Mouse (Mus musculus) megakaryocyte-erythroid progenitor cell, adult 5-6 weeks (primary cell): ENCODE results near the gene Iqsec1. TPM values are rescaled to one million over a fixed set of nuclear protein-coding genes. Genes with fewer than 3 reads are reported as not detected.
"Not testable (repeated sequence)": the region's sequence is repeated elsewhere in the genome, so short reads cannot be mapped to it uniquely, and the experiment has no call there.

Experiments used
- ATAC-seq: replicated peaks from 2 replicates; pipeline ENCODE4 v1.8.0; 2016; ENCODE audit warnings: mild to moderate bottlenecking, inconsistent platforms; ENCODE audit not compliant: severe bottlenecking, poor library complexity, low FRiP score, low TSS enrichment
- total RNA-seq, 2 experiments: library from RNA; stranded (forward) in 1 of 2; stranded (reverse) in 1 of 2; fragments of 200-1000, 215-1000 nt in 1 of 2; fragments of >200 nt in 1 of 2; fragmentation: Nextera tagmentation in 1 of 2; gene quantifications; 2 replicates each; pipeline ENCODE4 v1.2.3; 2014 to 2017

Iqsec1 gene
- total RNA-seq, 2 experiments from 2014 or later: 15.0 to 32.1 TPM

DNA sequence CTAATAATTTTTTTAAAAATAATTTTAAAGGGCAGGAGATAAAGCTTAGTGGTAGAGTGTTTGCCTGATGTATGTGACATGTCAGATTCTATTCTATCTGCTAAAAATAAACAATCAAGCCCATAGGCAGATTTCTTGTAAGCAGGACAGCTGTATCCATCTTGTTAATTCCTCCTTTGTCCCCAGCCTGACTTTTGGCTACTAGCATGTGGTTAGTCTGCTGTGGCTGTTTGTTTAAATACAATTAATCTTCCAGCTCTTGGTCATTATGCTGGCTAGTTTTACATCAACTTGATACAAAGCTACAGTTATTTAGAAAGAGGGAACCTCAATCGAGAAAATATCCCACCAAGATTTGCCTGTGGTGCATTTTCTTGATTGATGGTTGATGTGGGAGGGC lies 337.9 kb downstream of the Iqsec1 start:
- no peak for ATAC-seq

DNA sequence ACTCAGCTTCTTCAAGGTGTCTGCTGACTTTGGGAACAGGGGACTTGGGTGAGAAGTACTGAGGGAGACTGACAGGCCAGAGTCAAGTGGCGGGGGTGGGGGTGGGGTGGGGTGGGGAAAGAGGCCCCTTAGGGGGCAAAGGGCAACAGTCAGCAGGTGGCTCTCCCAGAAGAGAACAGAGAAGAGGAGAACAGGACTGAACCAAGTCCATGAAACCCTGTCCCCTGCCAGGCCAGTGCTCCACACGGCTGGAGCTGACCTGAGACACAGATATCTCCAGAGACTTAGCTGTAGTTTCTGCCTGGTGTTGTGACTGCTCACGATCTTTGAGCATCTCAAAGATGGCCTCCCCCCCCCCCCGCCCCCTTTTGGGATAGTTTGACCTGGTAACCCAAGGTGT lies 339.2 kb downstream of the Iqsec1 start:
- ATAC-seq: no peak

DNA sequence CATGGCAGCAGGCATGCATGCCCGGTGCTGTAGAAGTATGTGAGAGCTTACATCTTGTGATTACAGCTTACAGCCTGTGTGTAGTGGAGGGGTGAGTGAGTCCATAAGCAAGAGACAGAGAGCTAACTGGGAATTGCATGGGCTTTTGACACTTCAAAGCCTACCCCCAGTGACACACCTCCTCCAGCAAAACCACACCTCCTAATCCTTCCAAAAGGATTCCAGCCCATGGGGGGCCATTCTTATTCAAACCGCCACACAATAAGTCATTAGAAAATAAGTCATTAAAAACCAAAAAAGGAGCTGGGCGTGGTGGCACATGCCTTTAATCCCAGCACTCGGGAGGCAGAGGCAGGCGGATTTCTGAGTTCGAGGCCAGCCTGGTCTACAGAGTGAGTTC lies 340.1 kb downstream of the Iqsec1 start:
- ATAC-seq: no peak

DNA sequence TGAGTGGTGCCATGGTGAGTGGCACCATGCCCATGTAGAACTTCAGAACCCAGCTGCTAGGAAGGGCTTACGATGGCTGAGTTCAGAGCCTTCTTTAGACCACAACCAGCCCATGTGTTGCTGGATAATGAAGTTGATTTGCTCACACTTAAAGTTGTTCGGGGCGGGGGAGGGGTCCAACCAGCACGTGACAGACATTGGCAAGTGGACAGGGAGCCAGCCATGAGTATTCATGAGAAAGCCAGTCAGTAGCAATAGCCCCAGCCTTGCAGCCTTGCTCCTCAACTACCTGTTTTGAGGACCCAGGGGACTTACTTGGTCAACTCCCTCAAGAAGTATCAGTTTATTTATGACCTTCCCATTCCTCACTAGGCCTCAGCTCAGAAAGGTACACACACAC lies 343.5 kb downstream of the Iqsec1 start:
- no peak for ATAC-seq

DNA sequence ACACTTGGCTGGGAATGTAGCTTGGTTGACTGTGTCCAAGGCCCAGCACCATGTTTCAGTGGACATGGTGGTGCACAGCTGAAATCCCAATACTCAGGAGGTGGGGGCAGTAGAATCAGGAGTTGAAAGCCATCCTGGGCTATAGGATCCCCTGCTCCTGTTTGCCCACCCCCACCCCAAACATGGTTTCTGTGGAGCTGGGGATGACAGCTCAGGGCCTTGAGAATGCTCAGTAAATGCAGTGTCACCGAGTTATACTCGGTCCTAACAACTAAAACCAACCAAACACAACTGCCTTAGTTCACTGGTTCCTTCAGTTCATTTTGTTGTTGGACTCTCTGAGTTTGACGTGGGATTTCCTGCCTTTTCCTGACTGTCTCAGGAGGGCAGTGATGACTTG lies 345.4 kb downstream of the Iqsec1 start:
- ATAC-seq: no peak

DNA sequence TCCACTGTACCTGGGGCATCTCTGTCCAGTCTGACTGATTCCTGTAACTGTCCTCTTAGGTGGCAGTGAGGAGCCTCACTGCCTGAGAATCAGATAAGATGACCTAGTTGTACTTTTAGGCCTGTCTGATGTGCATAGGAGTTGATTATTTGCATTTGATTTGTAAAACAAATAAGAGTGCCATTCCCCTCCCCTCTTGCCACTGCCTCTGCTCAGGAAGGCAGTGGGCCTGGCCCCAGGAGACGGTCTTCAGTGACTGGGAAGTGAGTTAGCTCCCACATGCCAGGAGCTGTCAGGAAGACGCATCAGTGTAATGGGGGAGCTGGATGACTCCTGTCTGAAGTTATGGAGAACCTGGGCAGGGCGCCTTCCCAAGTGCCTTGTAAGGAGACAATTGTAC lies 352.9 kb downstream of the Iqsec1 start:
- no peak for ATAC-seq

DNA sequence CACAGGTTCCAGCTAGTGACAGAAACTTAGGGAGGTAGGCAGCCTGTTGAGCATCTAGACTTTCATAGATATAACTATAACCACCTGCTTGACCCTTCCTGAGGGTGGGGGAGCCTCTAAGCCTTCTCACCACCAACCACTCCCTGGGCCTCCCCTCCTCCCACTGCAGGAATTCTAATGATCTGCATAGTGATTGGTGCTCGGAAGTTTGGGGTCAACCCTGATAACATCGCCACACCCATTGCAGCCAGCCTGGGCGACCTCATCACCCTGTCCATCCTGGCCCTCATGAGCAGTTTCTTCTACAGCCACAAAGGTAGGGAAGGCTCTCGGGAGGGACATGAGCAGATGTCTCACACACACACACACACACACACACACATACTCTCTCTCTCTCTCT lies 353.4 kb downstream of the Iqsec1 start:
- no peak for ATAC-seq

DNA sequence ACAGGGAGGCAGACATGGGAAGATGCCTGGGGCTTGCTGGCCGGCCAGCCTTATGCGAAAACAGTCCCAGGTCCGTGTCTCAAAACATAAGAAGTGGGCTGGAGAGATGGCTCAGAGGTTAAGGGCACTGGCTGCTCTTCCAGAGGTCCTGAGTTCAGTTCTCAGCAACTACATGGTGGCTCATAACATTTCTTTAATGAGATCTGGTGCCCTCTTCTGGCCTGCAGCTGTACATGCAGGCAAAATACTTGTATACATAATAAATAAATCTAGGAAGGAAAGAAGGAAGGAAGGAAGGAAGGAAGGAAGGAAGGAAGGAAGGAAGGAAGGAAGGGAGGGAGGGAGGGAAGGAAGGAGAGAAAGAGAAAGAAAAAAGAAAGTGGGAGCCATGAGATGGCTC lies 356.0 kb downstream of the Iqsec1 start:
- not testable (repeated sequence) for ATAC-seq

DNA sequence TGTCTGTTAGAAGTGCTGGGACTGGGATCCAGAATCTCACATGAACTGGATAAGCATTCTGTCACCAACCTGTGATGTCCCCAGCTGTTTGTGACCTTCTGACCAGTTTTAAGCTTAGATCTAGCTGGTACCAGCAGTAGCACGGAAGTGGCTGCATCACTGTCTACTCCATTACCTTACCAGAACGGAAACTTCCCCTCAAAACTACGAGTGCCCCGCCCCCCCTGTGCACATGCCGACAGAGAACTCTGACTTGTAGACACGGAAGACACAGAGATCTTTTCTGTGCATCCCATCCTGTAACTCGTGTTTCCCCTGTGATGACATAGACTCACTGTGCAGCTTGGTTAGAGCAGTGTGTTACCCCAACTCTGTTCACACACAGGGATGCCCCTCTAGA lies 358.1 kb downstream of the Iqsec1 start:
- no peak for ATAC-seq

DNA sequence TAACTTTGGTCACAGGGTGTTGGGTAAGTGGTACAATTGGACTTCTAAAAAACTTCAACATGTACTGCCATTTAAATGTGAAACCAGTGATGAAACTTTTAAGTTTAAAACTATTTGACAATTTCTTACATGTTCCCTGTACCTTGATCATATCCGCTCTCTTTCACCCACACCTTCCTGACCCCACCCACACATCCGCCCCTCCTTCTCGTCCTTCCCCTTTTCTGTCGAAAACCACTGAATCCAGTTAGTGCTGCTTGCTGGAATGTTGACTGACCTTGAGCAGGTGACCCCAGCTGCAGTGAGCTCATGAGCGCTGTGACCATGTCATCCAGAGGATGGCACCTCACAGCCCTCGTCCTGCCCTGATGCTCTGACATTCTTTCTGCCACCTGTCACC lies 359.0 kb downstream of the Iqsec1 start:
- no peak for ATAC-seq

DNA sequence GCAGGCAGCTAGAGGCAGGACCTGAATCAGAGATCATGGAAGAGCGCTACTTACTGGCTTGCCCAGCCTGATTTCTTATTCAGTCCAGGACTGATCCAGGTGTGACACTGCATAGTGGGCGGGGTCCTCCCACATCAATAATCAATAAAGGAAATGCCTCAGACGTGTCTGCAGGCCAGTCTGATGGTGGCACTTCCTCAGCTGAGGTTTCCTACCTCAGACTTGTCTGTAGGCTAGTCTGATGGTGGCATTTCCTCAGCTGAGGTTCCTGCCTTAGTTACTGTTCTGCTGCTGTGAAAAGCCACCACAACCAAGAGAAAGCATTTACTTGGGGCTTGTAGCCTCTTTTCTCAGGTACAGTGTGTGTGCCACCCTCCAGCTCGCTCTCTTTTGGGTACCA lies 360.9 kb downstream of the Iqsec1 start:
- ATAC-seq: no peak

DNA sequence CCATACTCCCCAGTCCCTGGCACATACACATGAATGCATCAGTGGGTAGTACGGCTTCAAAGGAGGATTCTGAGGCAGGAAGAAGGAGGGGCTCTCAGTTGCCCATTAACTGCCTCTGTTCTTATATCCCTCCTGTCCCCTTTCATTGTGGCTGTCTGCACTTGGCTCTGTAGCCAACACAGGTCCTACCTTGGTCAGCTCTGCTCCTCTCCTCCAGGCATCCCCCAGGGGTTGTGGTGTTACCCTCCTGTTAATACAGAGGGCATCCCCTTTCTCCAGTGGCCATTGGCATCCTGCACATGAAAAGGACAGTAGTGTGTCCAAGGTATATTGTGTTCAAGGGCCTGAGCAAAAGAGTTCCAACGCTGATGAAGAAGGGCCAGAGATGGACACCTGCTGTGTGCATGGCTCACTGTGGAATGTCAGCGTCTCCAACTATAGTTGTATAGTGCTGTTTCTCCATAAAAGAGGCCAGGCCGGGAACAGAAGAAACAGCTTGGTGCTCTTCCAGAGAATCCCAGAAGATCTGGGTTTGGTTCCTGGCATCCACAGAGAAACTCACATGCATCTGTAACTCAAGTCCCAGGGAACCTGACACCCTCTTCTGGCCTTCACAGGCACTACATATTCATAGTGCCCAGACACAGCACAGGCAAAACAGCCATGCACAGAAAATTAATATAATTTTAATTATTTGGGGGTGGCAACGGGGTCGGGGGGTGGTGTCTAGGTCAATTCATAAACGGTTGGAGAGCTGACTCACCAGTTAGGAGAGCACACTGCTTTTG lies 363.1 kb downstream of the Iqsec1 start:
- ATAC-seq: no peak

DNA sequence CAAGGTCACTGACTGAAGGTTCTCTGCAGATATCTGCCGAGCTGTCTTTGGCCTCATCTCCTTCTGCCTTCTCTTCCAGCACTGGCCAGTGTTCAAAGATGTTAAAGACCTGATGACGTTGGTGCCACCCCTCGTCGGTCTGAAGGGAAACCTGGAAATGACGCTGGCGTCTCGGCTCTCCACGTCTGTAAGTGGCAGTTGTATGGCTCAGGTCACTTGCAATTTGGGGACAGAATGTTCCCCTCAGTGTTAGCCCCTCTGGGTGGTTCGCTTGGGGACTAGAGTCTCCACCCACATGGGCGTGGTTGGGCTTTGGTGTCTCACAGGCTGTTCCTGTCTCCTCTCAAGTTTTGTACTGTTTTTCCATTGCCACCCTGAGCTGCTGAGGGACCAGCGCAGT lies 363.8 kb downstream of the Iqsec1 start:
- peak; percentile 39 for ATAC-seq

DNA sequence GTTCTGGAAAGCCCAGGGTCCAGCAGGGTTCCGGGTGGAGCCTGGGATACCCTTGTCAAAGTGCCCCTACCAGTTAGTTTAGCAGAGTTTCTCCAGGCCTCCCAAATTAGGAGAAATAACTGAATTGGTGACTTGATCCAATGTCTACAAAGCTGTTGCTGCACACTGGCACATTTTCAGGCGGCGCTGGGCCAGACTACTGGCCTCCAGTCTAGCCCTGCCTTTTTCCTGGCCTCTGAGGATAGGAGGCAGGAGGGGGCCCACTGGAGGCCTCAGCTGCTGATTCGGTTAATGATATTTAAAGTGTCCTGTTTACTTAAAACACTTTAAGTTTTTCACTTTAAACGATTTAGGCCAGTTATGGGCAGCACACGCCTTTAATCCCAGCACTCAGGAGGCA lies 364.3 kb downstream of the Iqsec1 start:
- no peak for ATAC-seq

DNA sequence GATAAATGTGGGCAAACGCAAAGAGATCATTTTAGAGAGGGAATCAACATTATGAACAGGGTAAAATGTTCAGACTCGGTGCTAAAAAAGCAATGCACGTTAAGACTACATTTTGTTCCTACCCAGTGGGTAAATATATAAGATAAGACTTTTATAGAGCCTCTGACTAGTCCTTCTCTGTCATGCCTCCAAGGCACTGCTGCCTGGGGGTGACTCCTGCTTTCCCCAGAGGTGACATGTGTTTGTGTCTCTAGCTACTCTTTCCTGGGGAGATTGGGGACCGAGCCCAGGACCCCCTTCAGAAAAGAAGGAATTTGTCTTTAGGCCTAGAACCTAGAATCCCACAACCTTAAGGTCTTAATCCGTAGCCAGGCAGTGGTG lies 365.0 kb downstream of the Iqsec1 start:
- peak; percentile 11 for ATAC-seq

DNA sequence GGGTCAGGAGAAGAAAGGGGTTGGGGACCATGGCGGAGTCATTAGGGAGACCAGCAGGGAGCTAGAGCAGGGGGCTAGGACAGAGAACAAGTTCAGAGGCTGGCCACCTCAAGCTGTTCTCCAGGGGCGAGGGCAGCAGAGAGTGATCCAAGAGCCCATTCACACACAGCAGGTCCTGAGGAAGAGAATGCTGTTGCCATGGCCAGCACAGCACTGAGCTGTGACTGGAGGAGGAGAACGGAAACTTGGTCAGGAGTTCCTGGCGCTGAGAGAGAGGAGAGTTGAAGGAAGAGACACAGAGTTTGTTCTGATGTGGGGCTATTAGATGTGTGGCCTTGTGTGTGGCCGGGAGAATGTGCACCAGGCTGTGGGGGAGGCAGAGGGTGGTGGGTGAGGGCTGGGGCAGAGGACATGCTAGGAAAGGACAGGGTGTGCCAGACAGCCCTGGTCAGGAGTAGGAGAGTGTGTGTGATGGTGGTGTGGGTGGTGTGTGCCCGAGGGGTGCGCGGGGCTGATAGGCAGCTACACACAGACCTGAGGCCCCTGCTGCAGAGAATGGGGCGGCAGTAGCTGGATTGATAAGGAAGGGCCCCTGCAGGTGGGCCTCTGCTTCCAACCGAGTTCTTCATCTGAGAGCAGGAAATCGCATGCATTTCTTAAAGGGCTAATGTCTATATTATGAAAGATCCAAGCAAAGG lies 365.6 kb downstream of the Iqsec1 start:
- peak; percentile 72 for ATAC-seq

DNA sequence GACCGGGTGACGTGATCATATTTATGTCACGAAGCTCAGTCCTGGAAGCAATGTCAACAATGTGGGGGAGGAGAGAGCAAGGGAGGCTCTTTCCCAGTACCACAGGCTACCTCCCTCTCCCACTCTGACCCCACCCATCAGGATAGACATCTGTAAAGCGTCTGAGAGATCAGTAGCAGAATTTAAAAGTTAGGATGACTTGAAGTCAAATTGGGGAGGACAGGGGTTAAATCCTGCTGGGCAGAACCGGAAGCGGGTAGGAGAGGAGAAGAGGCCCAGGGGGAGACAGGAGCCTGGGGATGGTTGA lies 366.9 kb downstream of the Iqsec1 start:
- no peak for ATAC-seq

DNA sequence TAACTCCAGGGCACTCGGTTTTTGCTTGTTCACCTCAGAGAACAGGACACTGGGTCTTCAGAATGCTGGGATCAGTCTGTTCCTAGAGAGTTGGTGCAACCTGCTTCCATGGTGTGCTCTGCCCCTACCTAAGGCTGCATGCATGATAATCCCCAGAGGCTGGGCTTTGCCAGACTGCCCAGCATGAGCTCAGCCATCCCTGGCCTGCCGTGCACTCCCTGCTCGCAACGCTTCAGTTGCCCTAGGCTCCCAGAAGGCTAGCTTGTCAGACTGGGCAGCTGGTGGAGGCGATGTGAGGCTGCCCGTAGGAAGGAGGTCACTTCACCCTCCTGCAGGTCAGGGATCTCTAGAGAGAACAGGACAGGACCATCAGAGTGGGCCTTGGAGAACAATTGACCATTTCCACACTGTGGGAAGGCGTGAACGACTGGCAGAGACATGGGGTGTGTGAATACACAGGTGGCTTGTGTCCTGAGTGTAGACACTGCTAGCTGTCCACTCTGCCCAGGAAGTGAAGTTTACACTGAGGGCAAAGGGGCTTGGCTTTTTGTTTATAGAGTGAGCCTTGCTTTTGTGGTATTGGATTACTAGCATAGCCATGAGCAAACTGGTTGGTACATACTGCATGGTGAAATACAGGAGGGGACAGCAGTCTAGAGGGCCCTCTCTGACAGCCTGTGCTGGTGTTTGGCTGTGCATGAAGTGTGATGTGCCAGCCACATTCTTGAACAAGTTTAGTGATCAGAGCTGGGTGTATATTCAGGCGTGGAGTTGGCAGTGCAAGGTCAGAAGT lies 367.5 kb downstream of the Iqsec1 start:
- ATAC-seq: no peak

DNA sequence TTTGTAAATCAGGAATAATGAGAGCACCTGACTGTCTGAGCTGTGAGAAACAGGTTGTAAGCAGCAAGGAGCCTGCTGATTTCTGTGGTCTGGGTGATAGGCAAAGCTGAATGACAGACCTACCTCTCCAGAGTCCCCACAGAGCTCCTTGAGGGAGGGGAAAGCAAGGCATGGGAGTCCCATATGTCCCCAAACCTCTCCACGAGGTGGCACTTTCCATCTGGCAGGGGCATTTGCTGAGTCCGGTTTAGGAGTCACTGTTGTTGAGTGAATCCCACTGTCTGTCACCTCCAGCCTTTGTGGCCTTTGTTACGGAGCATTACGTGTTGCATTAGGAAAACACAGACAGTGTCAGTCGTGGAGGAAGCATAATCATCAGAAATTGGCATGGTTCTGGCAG lies 368.5 kb downstream of the Iqsec1 start:
- ATAC-seq: no peak

DNA sequence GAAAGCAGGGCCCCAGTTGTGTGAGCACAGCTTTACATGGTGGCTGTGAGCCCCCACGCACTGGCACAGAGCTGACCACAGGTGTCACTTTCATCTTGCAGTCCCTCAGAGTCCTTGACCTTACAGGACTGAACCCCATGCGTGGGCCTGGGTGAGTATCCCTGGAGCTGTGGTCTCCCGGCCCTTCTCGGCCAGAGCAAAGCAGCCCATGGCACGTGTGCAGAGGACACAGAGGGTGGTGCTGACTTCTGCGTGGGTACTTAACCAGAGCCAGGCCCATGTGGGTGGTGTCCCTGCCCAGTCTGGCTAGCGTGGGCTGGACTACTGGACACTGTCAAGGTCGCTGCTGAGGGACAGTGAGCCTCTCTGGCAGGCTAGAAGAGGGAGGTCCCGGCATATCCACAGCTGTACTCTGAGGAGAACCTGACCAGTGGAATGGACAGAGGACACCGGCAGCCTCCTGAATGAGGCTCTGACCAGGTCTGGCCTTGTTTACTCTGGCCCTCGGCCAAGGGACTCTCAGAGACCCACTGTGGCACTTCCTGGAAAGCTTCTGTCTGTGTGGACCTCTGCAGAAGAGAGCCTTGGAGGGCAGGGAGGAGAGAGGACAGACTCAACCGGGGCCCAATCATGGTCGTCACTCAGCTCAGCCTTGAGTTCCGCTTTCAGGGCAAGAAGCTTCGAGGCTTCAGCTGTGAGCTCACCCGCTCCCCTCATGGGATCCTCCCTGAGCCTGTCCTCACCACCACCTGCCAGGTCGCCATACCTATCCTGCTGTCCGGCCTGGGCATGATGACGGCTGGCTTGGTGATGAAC lies 369.5 kb downstream of the Iqsec1 start:
- ATAC-seq: no peak
